Mouse (Mus musculus) stomach, postnatal 0 days (tissue): ENCODE measurements around the gene Gipc2.

Source experiments
- CTCF ChIP-seq: IDR thresholded peaks from 2 replicates; pipeline ENCODE4 v1.5.1; 2016; ENCODE audit warnings: antibody characterized with exemption, low read depth, mild to moderate bottlenecking, moderate library complexity
- EP300 ChIP-seq: optimal IDR thresholded peaks from 2 replicates; pipeline ENCODE3; 2016; ENCODE audit warnings: antibody characterized with exemption

GRCm38 (mm10) chr3:152047914-152048313 is 118.1 kb downstream of the Gipc2 start:
- no peak for TF ChIP-seq CTCF
- no peak for TF ChIP-seq EP300
